Mouse (Mus musculus): ENCODE results near the gene Slc29a1.

GRCm38 (mm10) chr17:45593479-45593878 is 5.9 kb downstream of the Slc29a1 start:
- peak; percentile 31 for TF ChIP-seq CTCF (IDR thresholded peaks at IDR 0.05; ENCODE audit: low read depth, low read length)
- no peak for TF ChIP-seq POLR2A (IDR thresholded peaks at IDR 0.05; ENCODE audit: insufficient read depth, low read length)

Measured in ES-Bruce4 (cell line).